ENCODE assay signal across 9 mouse cellular contexts in genomic region chr6:122556959-122557561, GRCm38 (mm10). TPM values are rescaled to one million over a fixed set of nuclear protein-coding genes. Genes with fewer than 3 reads are reported as not detected.
DNase-seq lines count a peak whose midpoint lies in the region; ATAC-seq and TF ChIP-seq lines count a peak whose summit lies in the region.
"Had no signal": no experiment of that assay in that cellular context is flagged by ENCODE, and none has a peak within 500 bp of the region (broad histone marks: within the 10 kb centered on the region; RNA-seq: fewer than 3 reads in every experiment).

No protein-coding gene starts in this region.

- no peaks in the 10 kb centered on the region for H3K9me3 ChIP-seq in CH12.LX (replicated peaks; ENCODE audit: low read length)
- no peaks in the 10 kb centered on the region for H3K9me3 ChIP-seq in embryonic facial prominence, embryonic 12.5 days
- no peaks in the 10 kb centered on the region for H3K9me3 ChIP-seq in heart, embryonic 16.5 days (replicated peaks; ENCODE audit: control insufficient read depth, low read length)

- no peak for TF ChIP-seq EP300 in CH12.LX (IDR thresholded peaks at IDR 0.05; ENCODE audit: low read length)

- peaks cover 12 to 58% of the 10 kb centered on the region in 2 experiments for H3K4me1 ChIP-seq in CH12.LX (ENCODE audit: control insufficient read depth in 1 of 2, insufficient read depth in 2 of 2)
- peaks cover 2% of the 10 kb centered on the region; the same call in 1 of the 2 replicates for H3K4me1 ChIP-seq in embryonic facial prominence, embryonic 12.5 days
- no peaks in the 10 kb centered on the region for H3K4me1 ChIP-seq in heart, embryonic 16.5 days (ENCODE audit: control insufficient read depth, insufficient read depth, low read length)

- in situ Hi-C loops in CH12.LX (cut with MboI; ENCODE audit: low pct_ligation_motif_present, low pct_unique_long_range_greater_than_20kb, low sequenced_read_pairs): no loop called here

- no peaks in the 10 kb centered on the region for H3K27me3 ChIP-seq in CH12.LX (replicated peaks)
- no peaks in the 10 kb centered on the region for H3K27me3 ChIP-seq in embryonic facial prominence, embryonic 12.5 days
- peaks cover 8% of the 10 kb centered on the region for H3K27me3 ChIP-seq in heart, embryonic 16.5 days (ENCODE audit: control insufficient read depth, insufficient read depth, low read length)

- H3K9ac ChIP-seq in CH12.LX (ENCODE audit: insufficient read depth, low read depth): no peak overlapping the region
- no peak overlapping the region for H3K9ac ChIP-seq in embryonic facial prominence, embryonic 12.5 days
- H3K9ac ChIP-seq in heart, embryonic 16.5 days (ENCODE audit: low read length): no peak overlapping the region

- dilution Hi-C loops in CH12.LX (cut with MboI; ENCODE audit: extremely low pct_ligation_motif_present, extremely low pct_unique_long_range_greater_than_20kb, low sequenced_read_pairs): no loop called here

- peaks cover 0 to 37% of the 10 kb centered on the region in 2 experiments for H3K36me3 ChIP-seq in CH12.LX (replicated peaks in 1 of 2; ENCODE audit: control insufficient read depth in 1 of 2, insufficient read depth in 1 of 2, low read length in 1 of 2)
- H3K36me3 ChIP-seq in embryonic facial prominence, embryonic 12.5 days: no peaks in the 10 kb centered on the region
- H3K36me3 ChIP-seq in heart, embryonic 16.5 days (ENCODE audit: control insufficient read depth, insufficient read depth): no peaks in the 10 kb centered on the region

- TF ChIP-seq POLR2A in CH12.LX (IDR thresholded peaks at IDR 0.05; ENCODE audit: low read depth, low read length): no peak

- WGBS in embryonic facial prominence, embryonic 12.5 days: 24% methylated on average over 15 of the region's 15 CpGs
- 23% methylated on average over 15 of the region's 15 CpGs for WGBS in heart, embryonic 16.5 days

- TF ChIP-seq CTCF in CH12.LX (conservative IDR thresholded peaks at IDR 0.05 in 1 of 2, IDR thresholded peaks at IDR 0.05 in 1 of 2; ENCODE audit: low read depth in 2 of 2, low read length in 2 of 2): peak; percentile 72 to 77

- no peak for ATAC-seq in embryonic facial prominence, embryonic 12.5 days (ENCODE audit: insufficient number of reproducible peaks, insufficient read depth, low FRiP score, low TSS enrichment)
- no peak for ATAC-seq in heart, embryonic 16.5 days (replicated peaks; ENCODE audit: extremely low read depth, insufficient read depth, low FRiP score)

- no peak overlapping the region for H3K27ac ChIP-seq in CH12.LX (ENCODE audit: insufficient read depth, low read depth)
- H3K27ac ChIP-seq in embryonic facial prominence, embryonic 12.5 days: no peak overlapping the region
- no peak overlapping the region for H3K27ac ChIP-seq in heart, embryonic 16.5 days (ENCODE audit: low read length)

- H3K4me3 ChIP-seq in CH12.LX (replicated peaks in 1 of 3; ENCODE audit: low read depth in 2 of 3, low read length in 2 of 3, poor library complexity in 1 of 3): peak overlapping the region; percentile 35 to 76 (median 63)
- no peak overlapping the region for H3K4me3 ChIP-seq in embryonic facial prominence, embryonic 12.5 days
- no peak overlapping the region for H3K4me3 ChIP-seq in heart, embryonic 16.5 days (ENCODE audit: low read length)

- peak; percentile 51 for TF ChIP-seq RAD21 in CH12.LX (IDR thresholded peaks at IDR 0.05; ENCODE audit: low read depth, low read length)

- DNase-seq in CH12.LX (ENCODE audit: extremely low read depth): peak; percentile 83
- peak; percentile 61 for DNase-seq in adrenal gland, adult 2 months
- DNase-seq in kidney, postnatal 36 days: peak; percentile 71 to 85
- DNase-seq in lung, adult 18-20 months: peak; percentile 37 to 62
- DNase-seq in ovary, postnatal 14 days (ENCODE audit: low spot score): peak; percentile 58
- DNase-seq in thymus, postnatal 10 days (ENCODE audit: low spot score in 2 of 2): peak; percentile 27 to 54

- H3K79me2 ChIP-seq in CH12.LX (replicated peaks; ENCODE audit: control insufficient read depth, extremely low read depth, insufficient read depth, poor library complexity, severe bottlenecking): no peaks in the 10 kb centered on the region

- H3K4me2 ChIP-seq in CH12.LX (ENCODE audit: insufficient read depth, low read depth, poor library complexity, severe bottlenecking): peak overlapping the region; percentile 72
- peak overlapping the region; percentile 9; the same call in 1 of the 2 replicates for H3K4me2 ChIP-seq in embryonic facial prominence, embryonic 12.5 days (replicated peaks)
- H3K4me2 ChIP-seq in heart, embryonic 16.5 days (ENCODE audit: low read depth, low read length): peak overlapping the region; percentile 7; the same call in 1 of the 2 replicates

TF ChIP-seq in CH12.LX, 34 proteins besides CTCF, POLR2A, EP300 and RAD21:
- TF ChIP-seq MXI1 (IDR thresholded peaks at IDR 0.05; ENCODE audit: low read depth, low read length) (no peak), ZKSCAN1 (IDR thresholded peaks at IDR 0.05; ENCODE audit: borderline replicate concordance, low read depth, low read length) (no peak), MYC (IDR thresholded peaks at IDR 0.05; ENCODE audit: low read depth, low read length) (no peak), SMC3 (IDR thresholded peaks at IDR 0.05; ENCODE audit: low read depth, low read length) (peak; percentile 60), E2F4 (IDR thresholded peaks at IDR 0.05; ENCODE audit: insufficient replicate concordance, low read depth, low read length) (no peak), BHLHE40 (IDR thresholded peaks at IDR 0.05; ENCODE audit: low read depth, low read length) (peak; percentile 63), ZNF384 (IDR thresholded peaks at IDR 0.05; ENCODE audit: low read depth, low read length) (peak; percentile 94)

RNA-seq across cellular contexts. Expression of gene Aicda, which starts 3.5 kb away (rescaled TPM):
- 5.4 and 6.4 TPM in 2 replicates for total RNA-seq in CH12.LX (2012; rRNA removed)
- 41.1 TPM in 2 replicates for total RNA-seq in CH12.LX (2014; rRNA removed)
- 33.3 and 36.6 TPM in 2 replicates for polyA plus RNA-seq in CH12.LX (2012; ENCODE audit: insufficient read length, low read depth)
- total RNA-seq in adrenal gland, adult 2 months (2021): not detected
- polyA plus RNA-seq in adrenal gland, adult 2 months (2012; rRNA removed): not detected in 2 replicates
- polyA plus RNA-seq in embryonic facial prominence, embryonic 12.5 days (2016; fragmentation: Nextera tagmentation; extraction: Ambion mirVana): not detected in 2 replicates
- polyA plus RNA-seq in heart, embryonic 16.5 days (2015; fragmentation: Nextera tagmentation; extraction: Ambion mirVana): not detected in 2 replicates
- polyA plus RNA-seq: liver, embryonic 16.5 days had no signal

RNA-seq across cellular contexts. Expression of gene Apobec1, which starts 45.2 kb away (rescaled TPM):
- total RNA-seq in CH12.LX (2012; rRNA removed) (32.2 and 39.6 TPM in 2 replicates), CH12.LX (2014; rRNA removed) (42.6 and 46.2 TPM in 2 replicates)
- 34.4 and 41.9 TPM in 2 replicates for polyA plus RNA-seq in CH12.LX (2012; ENCODE audit: insufficient read length, low read depth)
- 10 to 100 TPM; 11.7 to 13.5 TPM for total RNA-seq in adrenal gland, adult 2 months (2021)
- 13.4 and 15.4 TPM in 2 replicates for polyA plus RNA-seq in adrenal gland, adult 2 months (2012; rRNA removed)
- polyA plus RNA-seq in embryonic facial prominence, embryonic 12.5 days (2016; fragmentation: Nextera tagmentation; extraction: Ambion mirVana): 1.7 and 2.0 TPM in 2 replicates
- 4.6 and 5.0 TPM in 2 replicates for polyA plus RNA-seq in heart, embryonic 16.5 days (2015; fragmentation: Nextera tagmentation; extraction: Ambion mirVana)

RNA-seq across cellular contexts. Expression of gene Mfap5, which starts 51.4 kb away (rescaled TPM):
- total RNA-seq in CH12.LX (2012; rRNA removed) (0.13 and 0.42 TPM in 2 replicates), CH12.LX (2014; rRNA removed) (0.15 TPM in 1 of 2 replicates, not detected in the other)
- polyA plus RNA-seq in CH12.LX (2012; ENCODE audit: insufficient read length, low read depth): 0.16 TPM in 1 of 2 replicates, not detected in the other
- total RNA-seq in adrenal gland, adult 2 months (2021): 10 to 100 TPM; 15.5 to 22.6 TPM
- polyA plus RNA-seq in adrenal gland, adult 2 months (2012; rRNA removed): 38.2 and 38.8 TPM in 2 replicates
- polyA plus RNA-seq in embryonic facial prominence, embryonic 12.5 days (2016; fragmentation: Nextera tagmentation; extraction: Ambion mirVana): 3.0 and 3.1 TPM in 2 replicates
- 28.2 and 32.0 TPM in 2 replicates for polyA plus RNA-seq in heart, embryonic 16.5 days (2015; fragmentation: Nextera tagmentation; extraction: Ambion mirVana)

RNA-seq across cellular contexts. Expression of gene Gdf3, which starts 52.8 kb away (rescaled TPM):
- total RNA-seq in CH12.LX (2012; rRNA removed) (not detected in 2 replicates), CH12.LX (2014; rRNA removed) (not detected in 2 replicates)
- not detected in 2 replicates for polyA plus RNA-seq in CH12.LX (2012; ENCODE audit: insufficient read length, low read depth)
- total RNA-seq in adrenal gland, adult 2 months (2021): not detected
- polyA plus RNA-seq in adrenal gland, adult 2 months (2012; rRNA removed): 0.04 and 0.08 TPM in 2 replicates
- polyA plus RNA-seq in embryonic facial prominence, embryonic 12.5 days (2016; fragmentation: Nextera tagmentation; extraction: Ambion mirVana): 0.14 TPM in 1 of 2 replicates, not detected in the other
- polyA plus RNA-seq in heart, embryonic 16.5 days (2015; fragmentation: Nextera tagmentation; extraction: Ambion mirVana): 0.06 and 0.18 TPM in 2 replicates

RNA-seq across cellular contexts. Expression of gene Rimklb, which starts 58.5 kb away (rescaled TPM):
- not detected in 2 replicates for total RNA-seq in CH12.LX (2012; rRNA removed)
- not detected in 2 replicates for total RNA-seq in CH12.LX (2014; rRNA removed)
- polyA plus RNA-seq in CH12.LX (2012; ENCODE audit: insufficient read length, low read depth): not detected in 2 replicates
- not detected for total RNA-seq in adrenal gland, adult 2 months (2021)
- 0.09 TPM in 1 of 2 replicates, not detected in the other for polyA plus RNA-seq in adrenal gland, adult 2 months (2012; rRNA removed)
- polyA plus RNA-seq in embryonic facial prominence, embryonic 12.5 days (2016; fragmentation: Nextera tagmentation; extraction: Ambion mirVana): 46.2 and 49.7 TPM in 2 replicates
- polyA plus RNA-seq in heart, embryonic 16.5 days (2015; fragmentation: Nextera tagmentation; extraction: Ambion mirVana): 1.6 and 2.4 TPM in 2 replicates

Comparison
In these comparisons a context has a peak if more than half of its experiments do, and no peak if none do; other contexts are left out.
1. H3K4me2 ChIP-seq: peak in every context shown above with its lines; median percentile 72 in CH12.LX; 9 in embryonic facial prominence, embryonic 12.5 days; 7 in heart, embryonic 16.5 days.
2. H3K4me3 ChIP-seq: peak in CH12.LX (3 of 3); none in embryonic facial prominence, embryonic 12.5 days (single experiment) and heart, embryonic 16.5 days (single experiment).
3. RNA of gene Aicda, which starts 3.5 kb away (polyA plus RNA-seq): 33.3 to 36.6 TPM in CH12.LX; not detected in embryonic facial prominence, embryonic 12.5 days, not detected in adrenal gland, adult 2 months and not detected in heart, embryonic 16.5 days; every median in the first group is over 10 times any median in the second.
4. Peak in every context shown above with its lines, with median percentiles within 50 percentile points of each other: DNase-seq.